Mouse (Mus musculus) mesoderm, embryonic 11.5 days (tissue): ENCODE data around the gene Cux2.

Experiments used
- DNase-seq: peaks from one replicate; pipeline ENCODE4 v3.0.0-alpha.2; 2012; ENCODE audit warnings: low read depth, low spot score

Cux2 gene

GRCm38 (mm10) chr5:121818862-121819261 is 231.0 kb downstream of the Cux2 start:
- no peak for DNase-seq

- no peak for DNase-seq
Observed at GRCm38 (mm10) chr5:121818401-121818800, 231.5 kb downstream of the Cux2 start.

DNA sequence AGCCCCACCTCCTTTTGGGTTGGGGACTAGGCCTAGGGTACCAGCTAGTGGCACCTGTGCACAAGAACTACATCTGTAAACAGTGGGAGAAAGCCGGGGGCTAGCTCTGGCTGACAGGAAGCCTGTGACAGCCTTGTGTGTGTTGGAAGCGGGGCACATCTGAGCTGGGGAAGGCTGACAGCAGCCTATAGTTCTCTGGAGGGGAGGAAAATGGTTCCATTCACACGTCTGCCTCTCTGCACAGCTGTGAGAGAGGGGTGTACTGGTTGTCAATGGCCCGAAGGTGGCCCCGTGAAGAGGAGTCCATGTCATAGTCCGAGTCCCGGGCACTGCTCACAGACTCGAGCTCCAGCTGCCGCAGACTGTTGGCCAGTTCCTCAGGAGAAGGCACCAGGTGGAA is 232.4 kb downstream of the Cux2 start:
- no peak for DNase-seq

- DNase-seq: no peak
Observed at GRCm38 (mm10) chr5:121816611-121817010, 233.3 kb downstream of the Cux2 start.

DNA sequence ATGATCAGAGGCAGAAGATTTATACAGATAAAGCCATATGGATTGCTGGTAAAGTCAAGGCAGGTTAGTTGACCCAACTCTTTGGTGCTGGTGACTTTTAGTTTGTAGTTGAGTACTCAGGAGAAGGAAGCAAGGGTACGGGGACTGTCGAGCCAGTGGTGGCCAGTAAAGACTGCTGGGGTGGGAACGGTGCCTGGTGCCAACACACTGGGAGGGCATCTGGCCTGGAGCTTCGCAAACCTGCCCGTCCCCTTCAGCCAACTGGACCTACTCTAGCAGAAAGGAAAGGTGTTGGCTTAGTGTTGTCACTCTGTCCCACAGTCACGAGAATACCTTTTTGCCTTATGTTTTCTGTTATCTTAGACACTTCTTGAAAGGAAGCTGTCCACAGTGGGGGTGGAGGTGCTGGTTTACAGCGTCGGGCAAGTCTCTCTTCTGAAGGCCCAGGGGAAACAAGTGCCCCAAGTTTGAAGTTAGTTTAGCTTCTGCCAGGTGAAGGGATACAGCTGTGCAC is 234.0 kb downstream of the Cux2 start:
- no peak for DNase-seq

GRCm38 (mm10) chr5:121815067-121815466 is 234.8 kb downstream of the Cux2 start:
- DNase-seq: peak; percentile 63

- DNase-seq: no peak
Observed at GRCm38 (mm10) chr5:121813744-121814143, 236.2 kb downstream of the Cux2 start.

GRCm38 (mm10) chr5:121812526-121813243 is 237.2 kb downstream of the Cux2 start:
- no peak for DNase-seq

DNA sequence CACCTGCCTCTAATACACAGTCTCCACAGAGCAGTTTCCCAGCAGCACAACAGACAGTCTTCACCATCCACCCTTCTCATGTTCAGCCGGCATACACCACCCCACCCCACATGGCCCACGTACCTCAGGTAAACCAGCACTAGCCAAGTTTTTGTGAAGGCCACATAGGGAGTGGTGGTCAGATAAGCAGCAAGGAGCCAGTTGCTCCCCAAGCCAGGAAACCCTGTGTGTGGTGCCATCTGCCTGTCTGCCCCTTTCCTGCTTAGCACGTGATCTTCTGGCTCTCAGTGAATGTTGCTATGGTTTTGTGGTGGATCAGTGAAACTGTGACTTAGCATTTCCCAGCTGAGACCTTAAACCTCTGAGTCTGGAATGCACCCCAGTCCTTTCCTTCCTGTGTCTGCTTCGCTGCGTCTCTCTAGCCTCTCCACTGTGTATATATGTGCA is 238.4 kb downstream of the Cux2 start:
- no peak for DNase-seq

DNA sequence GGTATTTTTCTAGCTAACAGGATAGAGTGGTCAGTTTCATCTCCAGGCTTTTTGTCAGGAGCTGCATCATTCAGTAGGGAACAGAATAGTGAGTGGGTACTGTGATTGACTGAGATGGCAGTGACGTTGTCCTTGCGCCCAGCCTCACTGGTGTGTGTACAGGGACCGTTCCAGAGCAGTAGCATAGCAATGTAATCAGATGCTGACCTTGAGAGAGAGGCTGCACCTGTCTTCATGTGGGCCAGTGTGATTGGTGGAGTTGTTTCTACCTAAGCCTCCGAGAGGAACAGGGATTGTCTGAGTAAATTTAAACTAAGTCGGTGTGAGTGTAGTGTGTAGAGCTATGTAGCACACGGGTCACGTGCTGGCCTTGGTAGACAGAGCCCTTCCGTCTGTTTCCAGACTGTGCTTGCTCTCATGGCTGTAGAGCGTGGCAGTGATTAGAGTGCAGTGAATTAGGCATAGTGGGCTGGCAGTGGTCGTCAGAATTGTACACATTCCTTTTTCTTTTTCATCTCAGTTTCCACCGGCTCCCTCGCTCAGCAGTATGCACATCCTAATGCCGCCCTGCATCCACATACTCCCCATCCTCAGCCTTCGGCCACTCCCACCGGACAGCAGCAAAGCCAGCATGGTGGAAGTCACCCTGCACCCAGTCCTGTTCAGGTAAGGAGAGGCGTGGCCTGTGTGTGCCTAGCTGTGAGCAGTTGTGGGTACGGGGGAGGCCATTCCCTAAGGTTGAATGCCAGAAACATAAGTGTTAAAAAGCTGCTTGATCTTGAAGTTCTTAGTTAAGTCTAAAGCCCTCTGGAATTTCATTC is 239.4 kb downstream of the Cux2 start:
- no peak for DNase-seq

GRCm38 (mm10) chr5:121809667-121810224 is 240.2 kb downstream of the Cux2 start:
- no peak for DNase-seq

- DNase-seq: no peak
Observed at GRCm38 (mm10) chr5:121808202-121808601, 241.7 kb downstream of the Cux2 start.

DNA sequence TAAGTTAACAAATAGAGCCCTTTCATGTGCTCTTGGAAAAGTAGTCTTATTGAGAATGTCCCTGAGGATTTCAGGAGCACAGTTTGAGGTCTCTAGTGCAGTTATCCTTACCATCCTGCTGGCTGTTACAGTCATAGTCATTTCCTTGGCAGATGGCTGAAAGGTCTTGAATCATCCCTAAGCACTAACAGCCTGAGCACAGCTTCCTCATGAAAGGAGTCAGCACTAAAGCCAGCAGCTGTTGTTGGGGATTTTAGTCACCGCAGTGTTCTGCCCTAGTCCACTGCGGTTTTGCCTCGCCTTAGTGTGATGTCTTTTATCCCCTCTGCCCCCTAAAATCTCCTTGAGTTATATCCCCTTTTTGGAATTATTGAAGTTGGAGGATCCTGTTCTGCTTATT is 242.7 kb downstream of the Cux2 start:
- no peak for DNase-seq
